Mouse (Mus musculus): ENCODE results near the gene Lypd6b. TPM values are rescaled to one million over a fixed set of nuclear protein-coding genes. Genes with fewer than 3 reads are reported as not detected.

Lypd6b gene
- polyA plus RNA-seq, 1 experiment, result 10.7 TPM

DNA sequence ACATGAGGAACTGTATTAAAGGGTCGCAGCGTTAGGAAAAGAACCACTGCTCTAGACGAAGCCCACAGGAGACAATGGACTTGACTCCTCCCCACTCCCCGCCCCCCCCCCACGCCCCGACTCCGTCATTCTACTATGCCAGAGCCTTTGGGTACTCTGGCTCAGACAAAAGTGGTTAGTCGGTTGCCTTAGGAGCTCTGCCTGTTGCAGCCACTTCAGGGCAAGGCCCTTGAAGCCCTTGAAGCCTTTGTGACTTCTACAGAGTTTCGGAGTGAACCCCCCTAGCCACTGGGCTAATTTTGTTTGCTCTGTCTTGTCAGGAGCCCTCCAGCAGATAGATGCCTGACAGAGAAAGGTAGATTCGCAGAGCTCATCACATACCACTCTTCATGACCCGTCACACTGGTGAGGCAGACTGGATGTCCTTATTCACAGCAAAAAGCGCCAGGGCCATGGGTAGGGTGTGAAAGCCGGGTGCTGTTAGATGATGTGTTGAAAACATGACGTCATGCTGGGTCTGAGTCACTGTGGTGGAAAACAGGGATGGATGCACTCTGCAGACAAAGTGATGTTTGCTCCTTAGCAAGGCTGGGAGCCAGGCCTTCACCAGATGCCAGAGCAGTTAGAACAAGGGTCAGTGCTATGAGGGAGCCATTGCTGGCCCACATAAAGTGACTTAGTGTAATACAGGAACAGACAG is 10.1 kb downstream of the Lypd6b start:
- no peak for DNase-seq
- H3K27ac ChIP-seq (ENCODE audit: insufficient read depth, low read length), result no peak overlapping the region
- no peaks in the 10 kb centered on the region for H3K4me1 ChIP-seq (ENCODE audit: control insufficient read depth, insufficient read depth, low read length)
- TF ChIP-seq POLR2A (IDR thresholded peaks at IDR 0.05; ENCODE audit: borderline replicate concordance, insufficient read depth, low read length), result no peak
- TF ChIP-seq CTCF (IDR thresholded peaks at IDR 0.05; ENCODE audit: borderline replicate concordance, insufficient read depth, low read depth, low read length), result no peak
- H3K4me3 ChIP-seq (replicated peaks; ENCODE audit: insufficient read depth, low read depth, low read length), result no peak overlapping the region
- WGBS, result 60% methylated on average over 14 of the region's 14 CpGs
- H3K27me3 ChIP-seq (ENCODE audit: control insufficient read depth, insufficient read depth, low read length), result no peaks in the 10 kb centered on the region

DNA sequence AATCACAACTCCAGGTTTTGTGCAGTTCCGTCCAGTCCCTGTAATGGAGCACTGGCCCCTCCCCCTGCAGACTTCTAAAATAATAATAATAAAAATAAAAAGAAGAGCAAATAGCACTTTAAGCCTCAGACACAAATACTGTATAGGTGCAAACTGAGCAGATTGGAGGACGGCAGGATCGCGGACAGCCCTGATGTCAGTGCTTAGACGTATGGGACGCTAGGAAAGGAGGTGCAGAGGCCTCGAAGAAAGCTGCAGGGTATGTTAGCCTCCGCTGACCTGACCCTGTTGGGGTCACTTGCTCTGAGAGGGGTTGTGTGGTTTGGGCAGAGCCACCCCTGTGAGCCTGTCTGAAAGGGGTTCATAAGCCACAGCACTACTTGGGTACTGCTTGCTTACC is 17.0 kb downstream of the Lypd6b start:
- no peak overlapping the region for H3K27ac ChIP-seq (ENCODE audit: insufficient read depth, low read length)
- DNase-seq, result no peak
- H3K4me1 ChIP-seq (ENCODE audit: control insufficient read depth, insufficient read depth, low read length), result no peaks in the 10 kb centered on the region
- H3K27me3 ChIP-seq (ENCODE audit: control insufficient read depth, insufficient read depth, low read length), result no peaks in the 10 kb centered on the region
- 93% methylated on average over 8 of the region's 8 CpGs for WGBS
- TF ChIP-seq POLR2A (IDR thresholded peaks at IDR 0.05; ENCODE audit: borderline replicate concordance, insufficient read depth, low read length), result no peak
- no peak for TF ChIP-seq CTCF (IDR thresholded peaks at IDR 0.05; ENCODE audit: borderline replicate concordance, insufficient read depth, low read depth, low read length)
- no peak overlapping the region for H3K4me3 ChIP-seq (replicated peaks; ENCODE audit: insufficient read depth, low read depth, low read length)

DNA sequence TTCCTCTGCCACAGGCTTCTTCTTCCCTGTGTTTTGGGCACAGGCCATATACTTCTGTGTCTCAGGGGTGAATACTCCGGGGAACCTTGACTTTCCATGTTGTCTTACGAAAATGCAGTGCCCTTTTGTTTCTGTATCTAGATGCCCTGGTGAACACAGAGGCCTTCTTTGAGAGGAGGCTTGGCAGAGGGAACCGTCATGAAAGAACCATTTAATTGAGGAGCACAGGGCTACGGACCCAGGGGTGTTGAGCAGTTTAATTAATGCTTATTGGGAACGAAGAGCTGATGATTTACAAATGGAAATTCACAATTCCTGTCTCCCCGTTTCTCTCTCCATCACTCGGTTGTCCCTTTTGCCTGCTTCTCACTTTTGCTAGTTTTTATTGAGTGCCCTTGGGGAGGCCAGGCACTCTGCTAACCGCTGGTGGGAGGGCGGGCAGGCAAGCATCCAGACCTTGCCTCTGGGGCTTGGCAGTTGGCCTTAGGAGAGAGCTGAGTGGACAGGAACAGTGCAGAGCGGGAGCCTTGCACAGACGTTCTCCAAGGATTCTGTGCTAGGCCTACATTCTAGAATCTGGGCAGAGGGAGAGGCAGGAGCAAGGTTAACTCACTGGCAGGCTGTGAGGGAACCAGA is 18.4 kb downstream of the Lypd6b start:
- Histone ChIP-seq H3K27ac (ENCODE audit: insufficient read depth, low read length) (no peak overlapping the region), H3K4me1 (ENCODE audit: control insufficient read depth, insufficient read depth, low read length) (no peaks in the 10 kb centered on the region), H3K27me3 (ENCODE audit: control insufficient read depth, insufficient read depth, low read length) (no peaks in the 10 kb centered on the region), H3K4me3 (replicated peaks; ENCODE audit: insufficient read depth, low read depth, low read length) (no peak overlapping the region)
- DNase-seq, result peak in 1 of 2 experiments; percentile 22
- 58% methylated on average over 11 of the region's 11 CpGs for WGBS
- TF ChIP-seq POLR2A (IDR thresholded peaks at IDR 0.05; ENCODE audit: borderline replicate concordance, insufficient read depth, low read length) (no peak), CTCF (IDR thresholded peaks at IDR 0.05; ENCODE audit: borderline replicate concordance, insufficient read depth, low read depth, low read length) (no peak)

DNA sequence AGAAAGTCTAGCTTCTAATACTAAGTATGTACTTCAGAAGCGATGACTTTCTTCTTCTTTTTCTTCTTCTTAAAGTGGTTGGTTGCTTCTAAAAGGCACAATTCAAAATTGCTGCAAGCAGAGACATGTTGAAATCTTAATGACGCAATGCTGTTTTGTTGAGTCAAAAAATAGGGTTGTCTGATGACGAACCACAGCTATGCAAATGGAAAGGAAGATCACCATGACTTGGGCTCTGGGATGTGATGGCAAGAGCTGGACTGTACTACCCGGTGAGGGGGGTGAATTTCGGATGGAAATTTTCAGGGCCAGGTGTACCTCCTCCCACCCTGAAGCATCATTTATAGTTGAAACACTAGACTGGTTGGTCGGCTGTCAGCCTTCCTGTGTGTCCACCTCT is 22.0 kb downstream of the Lypd6b start:
- peaks cover 8% of the 10 kb centered on the region; the same call in 1 of the 2 replicates for H3K4me1 ChIP-seq (ENCODE audit: control insufficient read depth, insufficient read depth, low read length)
- H3K27me3 ChIP-seq (ENCODE audit: control insufficient read depth, insufficient read depth, low read length), result no peaks in the 10 kb centered on the region
- H3K27ac ChIP-seq (ENCODE audit: insufficient read depth, low read length), result no peak overlapping the region
- 97% methylated on average over 6 of the region's 6 CpGs for WGBS
- TF ChIP-seq CTCF (IDR thresholded peaks at IDR 0.05; ENCODE audit: borderline replicate concordance, insufficient read depth, low read depth, low read length) (no peak), POLR2A (IDR thresholded peaks at IDR 0.05; ENCODE audit: borderline replicate concordance, insufficient read depth, low read length) (no peak)
- no peak overlapping the region for H3K4me3 ChIP-seq (replicated peaks; ENCODE audit: insufficient read depth, low read depth, low read length)
- DNase-seq, result no peak

DNA sequence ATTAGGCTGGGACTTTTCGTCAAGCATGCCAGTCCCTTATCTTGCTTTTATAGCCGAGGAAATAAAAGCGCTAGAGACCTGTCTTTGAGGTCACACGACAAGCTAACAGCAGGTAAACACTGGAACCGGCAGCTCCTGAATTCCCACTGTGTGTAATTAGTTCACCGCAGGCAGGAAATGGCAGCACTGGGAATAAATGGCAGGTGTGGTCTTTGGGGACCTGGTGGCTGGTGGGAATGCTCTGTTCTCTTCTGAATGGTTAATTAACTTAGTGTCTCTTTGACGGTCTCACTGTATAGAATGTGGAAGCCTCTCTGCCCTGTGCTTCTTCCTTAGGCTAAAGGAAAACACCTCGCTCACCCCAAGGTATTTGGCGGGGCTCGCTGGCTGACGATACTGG is 23.9 kb downstream of the Lypd6b start:
- whole genome bisulfite sequencing, result 35% methylated on average over 11 of the region's 11 CpGs
- DNase-seq, result no peak
- Histone ChIP-seq H3K4me1 (ENCODE audit: control insufficient read depth, insufficient read depth, low read length) (peaks cover 8% of the 10 kb centered on the region; the same call in 1 of the 2 replicates), H3K27me3 (ENCODE audit: control insufficient read depth, insufficient read depth, low read length) (no peaks in the 10 kb centered on the region), H3K4me3 (replicated peaks; ENCODE audit: insufficient read depth, low read depth, low read length) (no peak overlapping the region), H3K27ac (ENCODE audit: insufficient read depth, low read length) (no peak overlapping the region)
- TF ChIP-seq POLR2A (IDR thresholded peaks at IDR 0.05; ENCODE audit: borderline replicate concordance, insufficient read depth, low read length) (no peak), CTCF (IDR thresholded peaks at IDR 0.05; ENCODE audit: borderline replicate concordance, insufficient read depth, low read depth, low read length) (no peak)

DNA sequence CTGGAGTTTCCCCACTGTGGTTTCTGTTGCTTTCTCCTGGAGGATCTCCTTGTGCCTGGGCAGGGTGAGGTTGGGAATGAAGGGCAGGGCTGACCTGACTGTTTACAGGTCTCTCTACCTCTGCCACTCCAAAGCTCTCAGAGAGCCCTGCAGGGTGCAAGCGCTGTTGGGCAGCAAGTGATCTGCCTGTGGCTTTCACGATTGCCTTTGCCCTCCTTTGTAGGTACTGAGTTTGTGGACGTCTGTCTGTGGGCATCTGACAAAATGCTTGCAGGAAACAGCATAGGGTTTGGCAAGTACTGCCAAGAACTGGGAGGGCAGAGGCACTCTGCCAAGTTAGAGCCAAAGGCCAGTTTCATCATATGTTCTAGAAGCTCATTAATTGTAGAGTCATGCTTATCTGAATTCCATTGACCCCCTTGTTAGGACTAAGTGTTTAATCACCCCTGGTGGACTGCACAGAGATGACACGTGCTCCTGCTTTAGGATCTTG is 24.4 kb downstream of the Lypd6b start:
- Histone ChIP-seq H3K4me3 (replicated peaks; ENCODE audit: insufficient read depth, low read depth, low read length) (no peak overlapping the region), H3K27ac (ENCODE audit: insufficient read depth, low read length) (no peak overlapping the region), H3K27me3 (ENCODE audit: control insufficient read depth, insufficient read depth, low read length) (no peaks in the 10 kb centered on the region; the same call in 1 of the 2 replicates), H3K4me1 (ENCODE audit: control insufficient read depth, insufficient read depth, low read length) (peaks cover 8% of the 10 kb centered on the region; the same call in 1 of the 2 replicates)
- DNase-seq, result peak; percentile 55 to 73
- TF ChIP-seq CTCF (IDR thresholded peaks at IDR 0.05; ENCODE audit: borderline replicate concordance, insufficient read depth, low read depth, low read length), result no peak
- no peak for TF ChIP-seq POLR2A (IDR thresholded peaks at IDR 0.05; ENCODE audit: borderline replicate concordance, insufficient read depth, low read length)
- WGBS, result 17% methylated on average over 4 of the region's 4 CpGs

DNA sequence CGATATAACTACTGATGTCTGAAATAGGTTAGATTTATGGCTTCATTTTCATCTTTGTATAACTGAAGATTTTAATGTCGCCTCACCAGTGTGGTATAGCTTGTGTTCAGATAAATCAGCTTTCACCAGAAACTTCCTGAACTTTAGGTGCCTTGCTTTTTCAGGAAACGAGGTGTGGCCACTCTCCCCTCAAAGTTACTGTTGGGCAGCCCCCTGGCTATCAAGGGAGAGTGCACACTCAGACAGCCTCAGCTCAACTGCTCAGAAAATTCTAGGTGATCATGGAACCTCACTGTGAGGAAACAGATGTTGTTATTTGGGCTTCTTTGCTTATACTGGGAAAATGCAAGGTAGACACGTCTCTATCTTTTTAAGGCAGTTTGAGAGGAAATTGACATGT is 25.7 kb downstream of the Lypd6b start:
- no peak overlapping the region for H3K27ac ChIP-seq (ENCODE audit: insufficient read depth, low read length)
- H3K4me1 ChIP-seq (ENCODE audit: control insufficient read depth, insufficient read depth, low read length), result peaks cover 8% of the 10 kb centered on the region; the same call in 1 of the 2 replicates
- H3K27me3 ChIP-seq (ENCODE audit: control insufficient read depth, insufficient read depth, low read length), result no peaks in the 10 kb centered on the region; the same call in 1 of the 2 replicates
- no peak for DNase-seq
- no peak overlapping the region for H3K4me3 ChIP-seq (replicated peaks; ENCODE audit: insufficient read depth, low read depth, low read length)
- 98% methylated on average over 4 of the region's 4 CpGs for WGBS
- TF ChIP-seq CTCF (IDR thresholded peaks at IDR 0.05; ENCODE audit: borderline replicate concordance, insufficient read depth, low read depth, low read length) (no peak), POLR2A (IDR thresholded peaks at IDR 0.05; ENCODE audit: borderline replicate concordance, insufficient read depth, low read length) (no peak)

Measured in cerebellum, adult 2 months (tissue).